Mouse (Mus musculus) megakaryocyte, embryonic 14.5 days (primary cell): ENCODE measurements around the gene Ampd1.

ENCODE experiments used
- FLI1 ChIP-seq: IDR thresholded peaks from 2 replicates; pipeline ENCODE4 v1.6.1; 2012; ENCODE audit warnings: low read length, inconsistent platforms, mixed read lengths
- GATA1 ChIP-seq: IDR thresholded peaks from 3 replicates; pipeline ENCODE4 v1.6.1; 2012; ENCODE audit warnings: mixed read lengths, low read length, inconsistent platforms, borderline replicate concordance

DNA sequence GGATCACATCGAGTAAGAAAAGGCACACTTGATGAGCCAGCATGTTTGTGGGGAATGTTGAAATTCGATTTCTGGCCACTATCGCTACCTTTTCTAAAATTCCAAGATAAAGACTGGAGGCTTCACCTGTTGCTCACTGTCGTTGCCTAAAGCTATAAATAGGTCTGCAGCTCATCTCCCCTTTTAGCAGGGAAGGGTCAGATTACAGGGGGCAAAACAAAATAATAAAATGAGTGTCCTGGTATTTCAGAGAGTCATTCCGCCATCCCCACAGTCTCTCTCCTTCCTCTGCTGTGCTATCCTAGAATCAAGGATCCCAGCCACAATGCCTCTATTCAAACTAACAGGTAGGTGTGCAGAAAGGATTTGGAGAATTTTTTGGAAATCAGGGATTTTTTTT lies at the start of gene Ampd1:
- TF ChIP-seq GATA1: no peak
- TF ChIP-seq FLI1: no peak
